ENCODE assay signal across 8 mouse cellular contexts in the genomic region with DNA sequence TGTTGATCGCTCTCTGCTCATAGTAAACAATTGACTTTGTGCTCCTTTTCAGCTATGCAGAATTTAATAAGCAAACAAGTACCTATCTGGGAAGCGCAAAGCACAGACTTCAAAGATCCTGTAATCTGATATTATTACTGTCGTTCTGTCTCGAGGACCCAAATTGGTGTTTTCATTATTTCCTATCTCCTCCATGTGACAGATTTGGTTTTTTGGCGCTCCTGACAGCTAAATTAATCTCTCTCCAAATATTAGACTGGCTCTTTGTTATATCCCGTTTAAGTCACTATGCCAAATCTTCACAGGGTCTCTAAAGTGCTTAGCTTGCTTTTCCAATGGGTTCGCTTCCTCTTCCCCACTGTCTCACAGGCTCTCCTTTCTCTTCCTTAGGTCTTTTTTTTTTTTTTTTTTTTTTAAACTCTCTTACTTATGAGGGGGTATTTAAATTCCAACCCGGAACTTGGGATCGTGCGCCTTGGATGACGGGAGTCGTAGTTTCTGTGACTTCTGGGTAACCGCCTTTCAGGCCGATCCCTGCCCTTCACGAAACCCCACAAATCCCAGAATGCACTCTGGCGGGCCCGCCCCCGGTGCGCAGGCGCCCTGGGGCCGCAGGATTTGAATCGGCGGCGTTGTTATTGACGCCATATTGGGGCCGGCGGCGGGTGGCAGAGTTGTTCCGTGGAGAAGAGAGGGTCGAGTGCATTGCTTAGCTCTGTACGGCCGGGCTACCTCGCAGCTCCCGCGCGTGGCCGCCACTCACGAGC. TPM values are rescaled to one million over a fixed set of nuclear protein-coding genes. Genes with fewer than 3 reads are reported as not detected.
A peak's percentile ranks its signal among the peaks of the same experiment; 100 is the strongest.
DNase-seq lines count a peak whose midpoint lies in the region; ATAC-seq lines count a peak whose summit lies in the region.

No protein-coding gene starts in this region.

- H3K9ac ChIP-seq in intestine, embryonic 14.5 days (ENCODE audit: low read length): peak overlapping the region; percentile 93

- 0 out of 2 replicates have a peak, but pooled peaks cover 3% of the 10 kb centered on the region for H3K36me3 ChIP-seq in intestine, embryonic 14.5 days (ENCODE audit: control insufficient read depth, insufficient read depth, low read length)

- no peaks in the 10 kb centered on the region for H3K9me3 ChIP-seq in intestine, embryonic 14.5 days (ENCODE audit: control insufficient read depth, low read length)

- H3K4me3 ChIP-seq in intestine, embryonic 14.5 days (ENCODE audit: low read depth, low read length): peak overlapping the region; percentile 93

- peak overlapping the region; percentile 92 for H3K27ac ChIP-seq in intestine, embryonic 14.5 days (ENCODE audit: low read depth)

- ATAC-seq in intestine, embryonic 14.5 days (replicated peaks; ENCODE audit: low FRiP score, low TSS enrichment, low read depth): peak; percentile 95

- intact Hi-C loops in left cerebral cortex, postnatal 14 days (cut with DNase I): loop anchor here (5.0 kb wide), 1 partner anchor 623 kb away; no protein-coding TSS in a partner anchor

- DNase-seq in adrenal gland, adult 18-20 months (ENCODE audit: low spot score in 2 of 2): peak; percentile 94 to 95
- DNase-seq in embryo, embryonic 11 days: peak; percentile 97
- peak; percentile 97 for DNase-seq in gastrocnemius, postnatal 25 days
- DNase-seq in intestine, embryonic 14.5 days (ENCODE audit: low spot score): peak; percentile 97
- DNase-seq in left cerebral cortex, postnatal 14 days (ENCODE audit: low spot score in 2 of 2): peak; percentile 96 to 97
- peak; percentile 96 for DNase-seq in mesoderm, embryonic 11.5 days (ENCODE audit: low read depth, low spot score)
- peak; percentile 95 to 97 for DNase-seq in right cerebral cortex, postnatal 36 days (ENCODE audit: low spot score in 2 of 2)
- DNase-seq in yolk sac, embryonic 10.5 days (ENCODE audit: low spot score): peak; percentile 97

- no peaks in the 10 kb centered on the region for H3K27me3 ChIP-seq in intestine, embryonic 14.5 days (replicated peaks; ENCODE audit: control insufficient read depth, insufficient read depth, low read length)

- 3% methylated on average over 38 of the region's 38 CpGs for WGBS in intestine, embryonic 14.5 days

- peaks cover 10% of the 10 kb centered on the region for H3K4me1 ChIP-seq in intestine, embryonic 14.5 days (replicated peaks; ENCODE audit: control insufficient read depth, insufficient read depth, low read length)

- peak overlapping the region; percentile 73 for H3K4me2 ChIP-seq in intestine, embryonic 14.5 days (ENCODE audit: low read length)

RNA-seq across cellular contexts. Expression of gene Akirin2, which starts 0.6 kb away (rescaled TPM):
- total RNA-seq in adrenal gland, adult 18-20 months (2021): 10 to 100 TPM; 67.5 to 76.6 TPM
- 10 to 100 TPM; 36.7 to 45.4 TPM for total RNA-seq in gastrocnemius, postnatal 25 days (2021)
- 44.3 and 49.7 TPM in 2 replicates for polyA plus RNA-seq in intestine, embryonic 14.5 days (2014; fragmentation: Nextera tagmentation; extraction: Ambion mirVana)
- total RNA-seq in left cerebral cortex, postnatal 14 days (2021): 100 to 1,000 TPM; 105 to 106 TPM

Comparison
In these comparisons a context has a peak if more than half of its experiments do, and no peak if none do; other contexts are left out.
1. Peak in every context shown above with its lines: DNase-seq, ATAC-seq, H3K4me3 ChIP-seq and H3K27ac ChIP-seq.